Mouse (Mus musculus): ENCODE measurements around the gene Amy1.

- TF ChIP-seq CTCF (IDR thresholded peaks at IDR 0.05; ENCODE audit: low read depth) (peak; percentile 22; the same call in 1 of the 2 replicates), EP300 (IDR thresholded peaks at IDR 0.05; ENCODE audit: low read depth) (peak; percentile 88)
These were observed 23.3 kb upstream of the Amy1 start, which contains the start of gene Rnpc3 for GRCm38 (mm10) chr3:113629606-113630359.

Data from liver, postnatal 0 days (tissue).